ENCODE assay signal across 18 mouse cellular contexts in genomic region chr1:154040907-154041306, GRCm38 (mm10).
"Had no signal": no experiment of that assay in that cellular context is flagged by ENCODE, and none has a peak within 500 bp of the region (broad histone marks: within the 10 kb centered on the region; RNA-seq: fewer than 3 reads in every experiment).

No protein-coding gene starts in this region.

- H3K4me1 ChIP-seq: neural tube, embryonic 13.5 days; stomach, embryonic 15.5 days had no signal

- ATAC-seq: intestine, postnatal 0 days; midbrain, embryonic 13.5 days; midbrain, embryonic 16.5 days had no signal

- H3K36me3 ChIP-seq: liver, embryonic 13.5 days; midbrain, embryonic 10.5 days; midbrain, embryonic 13.5 days; neural tube, embryonic 13.5 days; stomach, embryonic 15.5 days had no signal

- DNase-seq: kidney, postnatal 25 days; layer of hippocampus, postnatal 36 days; liver, embryonic 13.5 days; lung, adult 2 months; lung, postnatal 14 days; lung, postnatal 4 days; retina, postnatal 1 day; right cerebral cortex, postnatal 25 days; spleen, adult 18-20 months; thymus, postnatal 25 days had no signal

- H3K4me3 ChIP-seq: liver, embryonic 13.5 days; megakaryocyte, embryonic 14.5 days; midbrain, embryonic 10.5 days; midbrain, embryonic 13.5 days; myocyte; neural tube, embryonic 13.5 days; stomach, embryonic 15.5 days had no signal

- H3K9me3 ChIP-seq: liver, embryonic 13.5 days; megakaryocyte, embryonic 14.5 days; midbrain, embryonic 10.5 days; midbrain, embryonic 13.5 days; neural tube, embryonic 13.5 days; stomach, embryonic 15.5 days had no signal

- H3K4me2 ChIP-seq: liver, embryonic 13.5 days; midbrain, embryonic 13.5 days; neural tube, embryonic 13.5 days; stomach, embryonic 15.5 days had no signal

- H3K9ac ChIP-seq: liver, embryonic 13.5 days; midbrain, embryonic 13.5 days; neural tube, embryonic 13.5 days; stomach, embryonic 15.5 days had no signal

- H3K27ac ChIP-seq: liver, embryonic 13.5 days; midbrain, embryonic 10.5 days; midbrain, embryonic 13.5 days; neural tube, embryonic 13.5 days; stomach, embryonic 15.5 days had no signal

- H3K27me3 ChIP-seq: liver, embryonic 13.5 days; megakaryocyte, embryonic 14.5 days; midbrain, embryonic 13.5 days; neural tube, embryonic 13.5 days; stomach, embryonic 15.5 days had no signal
